In genomic region chr6:125483515-125484312, GRCm38 (mm10) we compare ENCODE assay signal across 14 mouse cellular contexts. TPM values are rescaled to one million over a fixed set of nuclear protein-coding genes. Genes with fewer than 3 reads are reported as not detected.
DNase-seq lines count a peak whose midpoint lies in the region; ATAC-seq and TF ChIP-seq lines count a peak whose summit lies in the region.
"Had no signal": no experiment of that assay in that cellular context is flagged by ENCODE, and none has a peak within 500 bp of the region (broad histone marks: within the 10 kb centered on the region; RNA-seq: fewer than 3 reads in every experiment).

No protein-coding gene starts in this region.

- TF ChIP-seq POLR2A in limb, embryonic 14.5 days (IDR thresholded peaks at IDR 0.05; ENCODE audit: borderline replicate concordance, extremely low read depth, insufficient read depth, insufficient read length), result no peak

- WGBS in liver, embryonic 11.5 days, result 78% methylated on average over 12 of the region's 12 CpGs
- 78% methylated on average over 12 of the region's 12 CpGs for WGBS in limb, embryonic 14.5 days
- WGBS in stomach, embryonic 16.5 days, result 69% methylated on average over 12 of the region's 12 CpGs
- WGBS in midbrain, postnatal 0 days, result 91% methylated on average over 12 of the region's 12 CpGs

- H3K4me2 ChIP-seq in liver, embryonic 11.5 days, result no peak overlapping the region
- no peak overlapping the region for H3K4me2 ChIP-seq in limb, embryonic 14.5 days (replicated peaks; ENCODE audit: low read depth, low read length, severe bottlenecking)
- H3K4me2 ChIP-seq in stomach, embryonic 16.5 days (ENCODE audit: low read depth, low read length), result no peak overlapping the region
- H3K4me2 ChIP-seq in midbrain, postnatal 0 days (ENCODE audit: low read depth, low read length, poor library complexity, severe bottlenecking), result no peak overlapping the region
- H3K4me2 ChIP-seq: forebrain, embryonic 13.5 days had no signal

- no peak overlapping the region for H3K4me3 ChIP-seq in liver, embryonic 11.5 days (ENCODE audit: low read depth, low read length)
- H3K4me3 ChIP-seq in ES-E14 (ENCODE audit: insufficient read depth in 1 of 2, low read depth in 1 of 2, low read length in 2 of 2, poor library complexity in 1 of 2, severe bottlenecking in 1 of 2), result no peak overlapping the region
- no peak overlapping the region for H3K4me3 ChIP-seq in limb, embryonic 14.5 days (replicated peaks; ENCODE audit: low read length)
- H3K4me3 ChIP-seq in stomach, embryonic 16.5 days (replicated peaks; ENCODE audit: low read length), result no peak overlapping the region
- H3K4me3 ChIP-seq in midbrain, postnatal 0 days (ENCODE audit: low read depth, low read length), result no peak overlapping the region
- H3K4me3 ChIP-seq: forebrain, embryonic 13.5 days; hindbrain, embryonic 10.5 days had no signal

- DNase-seq in liver, embryonic 11.5 days (ENCODE audit: low spot score), result no peak
- DNase-seq in liver, result no peak
- DNase-seq in ES-E14 (ENCODE audit: low read depth, low spot score), result no peak
- DNase-seq in limb, embryonic 14.5 days (ENCODE audit: low spot score), result no peak
- DNase-seq in midbrain, postnatal 0 days (ENCODE audit: low spot score), result no peak
- no peak for DNase-seq in cerebellum, adult 18-20 months
- DNase-seq: cerebellum, postnatal 25 days; kidney, postnatal 14 days; right cerebral cortex, adult 18-20 months had no signal

- H3K36me3 ChIP-seq in liver, embryonic 11.5 days (ENCODE audit: control insufficient read depth, insufficient read depth, low read length), result no peaks in the 10 kb centered on the region
- no peaks in the 10 kb centered on the region for H3K36me3 ChIP-seq in ES-E14 (ENCODE audit: control insufficient read depth, insufficient read depth, low read length, poor library complexity, severe bottlenecking)
- H3K36me3 ChIP-seq in limb, embryonic 14.5 days (ENCODE audit: control insufficient read depth, insufficient read depth, low read length), result no peaks in the 10 kb centered on the region
- H3K36me3 ChIP-seq in stomach, embryonic 16.5 days (ENCODE audit: control insufficient read depth, insufficient read depth, low read length), result no peaks in the 10 kb centered on the region
- no peaks in the 10 kb centered on the region for H3K36me3 ChIP-seq in midbrain, postnatal 0 days (ENCODE audit: insufficient read depth, low read length)
- H3K36me3 ChIP-seq: hindbrain, embryonic 10.5 days had no signal

- in situ Hi-C loops in ES-E14 (cut with MboI; ENCODE audit: low sequenced_read_pairs in 2 of 2, unreplicated experiment in 2 of 2), result no loop called here

- no peak for ATAC-seq in liver, embryonic 11.5 days (replicated peaks; ENCODE audit: low FRiP score)
- ATAC-seq in limb, embryonic 14.5 days (ENCODE audit: low FRiP score, low read depth), result no peak
- no peak for ATAC-seq in stomach, embryonic 16.5 days (ENCODE audit: insufficient read depth, low FRiP score)
- no peak for ATAC-seq in midbrain, postnatal 0 days (ENCODE audit: low FRiP score)
- ATAC-seq: forebrain, embryonic 13.5 days; midbrain, embryonic 16.5 days had no signal

- no peaks in the 10 kb centered on the region for H3K9me3 ChIP-seq in liver, embryonic 11.5 days (ENCODE audit: control insufficient read depth, low read length)
- no peaks in the 10 kb centered on the region for H3K9me3 ChIP-seq in ES-E14 (ENCODE audit: control insufficient read depth, insufficient read depth, low read depth, low read length)
- H3K9me3 ChIP-seq in limb, embryonic 14.5 days (ENCODE audit: control insufficient read depth, low read length), result no peaks in the 10 kb centered on the region
- H3K9me3 ChIP-seq in stomach, embryonic 16.5 days (replicated peaks; ENCODE audit: control insufficient read depth, low read length), result no peaks in the 10 kb centered on the region
- H3K9me3 ChIP-seq in midbrain, postnatal 0 days (ENCODE audit: low read length), result no peaks in the 10 kb centered on the region
- H3K9me3 ChIP-seq: forebrain, embryonic 13.5 days; hindbrain, embryonic 10.5 days had no signal

- no peaks in the 10 kb centered on the region for H3K27me3 ChIP-seq in liver, embryonic 11.5 days (replicated peaks; ENCODE audit: control insufficient read depth, insufficient read depth, low read length)
- no peaks in the 10 kb centered on the region for H3K27me3 ChIP-seq in limb, embryonic 14.5 days (ENCODE audit: control insufficient read depth, insufficient read depth, low read length)
- H3K27me3 ChIP-seq in stomach, embryonic 16.5 days (ENCODE audit: control insufficient read depth, insufficient read depth, low read length), result no peaks in the 10 kb centered on the region
- H3K27me3 ChIP-seq in midbrain, postnatal 0 days (ENCODE audit: insufficient read depth, low read length), result no peaks in the 10 kb centered on the region
- H3K27me3 ChIP-seq: forebrain, embryonic 13.5 days had no signal

- no peak for TF ChIP-seq CTCF in midbrain, postnatal 0 days (IDR thresholded peaks at IDR 0.05)

- H3K9ac ChIP-seq in liver, embryonic 11.5 days (ENCODE audit: low read depth, low read length), result 0 out of 2 replicates have a peak overlapping the region, but pooled peaks have one; percentile 12
- H3K9ac ChIP-seq in ES-E14 (ENCODE audit: insufficient read depth, low read depth, low read length, poor library complexity, severe bottlenecking), result peak overlapping the region; percentile 17; the same call in 1 of the 2 replicates
- H3K9ac ChIP-seq in limb, embryonic 14.5 days (ENCODE audit: low read depth, low read length, severe bottlenecking), result no peak overlapping the region
- no peak overlapping the region for H3K9ac ChIP-seq in stomach, embryonic 16.5 days (ENCODE audit: low read length)
- H3K9ac ChIP-seq in midbrain, postnatal 0 days (replicated peaks; ENCODE audit: low read length, poor library complexity, severe bottlenecking), result no peak overlapping the region
- H3K9ac ChIP-seq: forebrain, embryonic 13.5 days; liver, embryonic 14.5 days had no signal

- no peak overlapping the region for H3K27ac ChIP-seq in liver, embryonic 11.5 days (ENCODE audit: low read depth, low read length)
- H3K27ac ChIP-seq in ES-E14 (ENCODE audit: insufficient read depth, low read depth, low read length, poor library complexity, severe bottlenecking), result peak overlapping the region; percentile 50; the same call in 1 of the 2 replicates
- 0 out of 2 replicates have a peak overlapping the region, but pooled peaks have one; percentile 19 for H3K27ac ChIP-seq in limb, embryonic 14.5 days (replicated peaks; ENCODE audit: low read depth, low read length)
- peak overlapping the region; percentile 96 for H3K27ac ChIP-seq in stomach, embryonic 16.5 days (ENCODE audit: low read length)
- H3K27ac ChIP-seq in midbrain, postnatal 0 days (ENCODE audit: low read depth, low read length), result no peak overlapping the region
- H3K27ac ChIP-seq: forebrain, embryonic 13.5 days; hindbrain, embryonic 10.5 days; liver, embryonic 14.5 days had no signal

- H3K4me1 ChIP-seq in liver, embryonic 11.5 days (replicated peaks; ENCODE audit: control insufficient read depth, insufficient read depth, low read length), result peaks cover 56% of the 10 kb centered on the region
- H3K4me1 ChIP-seq in ES-E14 (ENCODE audit: control insufficient read depth in 2 of 2, insufficient read depth in 2 of 2, low read length in 2 of 2, poor library complexity in 1 of 2), result peaks cover 39 to 47% of the 10 kb centered on the region in 2 experiments
- peaks cover 45% of the 10 kb centered on the region for H3K4me1 ChIP-seq in limb, embryonic 14.5 days (ENCODE audit: control insufficient read depth, insufficient read depth, low read length)
- H3K4me1 ChIP-seq in stomach, embryonic 16.5 days (ENCODE audit: control insufficient read depth, insufficient read depth, low read length), result peaks cover 57% of the 10 kb centered on the region
- H3K4me1 ChIP-seq in midbrain, postnatal 0 days (ENCODE audit: insufficient read depth, low read length), result peaks cover 2% of the 10 kb centered on the region; the same call in 1 of the 2 replicates

TF ChIP-seq in ES-E14, 5 proteins besides CTCF, POLR2A, EP300 and RAD21:
- TF ChIP-seq ZC3H11A (IDR thresholded peaks at IDR 0.05; ENCODE audit: borderline replicate concordance, low read depth, low read length) (no peak), MAFK (IDR thresholded peaks at IDR 0.05; ENCODE audit: insufficient read depth, low read depth, low read length) (no peak), ZNF384 (IDR thresholded peaks at IDR 0.05; ENCODE audit: low read depth, low read length) (no peak)

RNA-seq across cellular contexts. Expression of gene Cd9, which starts 10.9 kb away (rescaled TPM):
- 111 and 113 TPM in 2 replicates for polyA plus RNA-seq in liver, embryonic 11.5 days (2014; fragmentation: Nextera tagmentation; extraction: Ambion mirVana)
- total RNA-seq in ES-E14 (2012; rRNA removed), result 228 and 374 TPM in 2 replicates
- polyA plus RNA-seq in limb, embryonic 14.5 days (2012; rRNA removed), result 215 and 273 TPM in 2 replicates
- 318 and 323 TPM in 2 replicates for polyA plus RNA-seq in limb, embryonic 14.5 days (2014; fragmentation: Nextera tagmentation; extraction: Ambion mirVana)
- polyA plus RNA-seq in stomach, embryonic 16.5 days (2015; fragmentation: Nextera tagmentation; extraction: Ambion mirVana), result 452 and 514 TPM in 2 replicates
- total RNA-seq in midbrain, postnatal 0 days (2014; rRNA removed), result 40.3 and 49.1 TPM in 2 replicates
- 105 and 118 TPM in 2 replicates for polyA plus RNA-seq in midbrain, postnatal 0 days (2015; fragmentation: Nextera tagmentation; extraction: Ambion mirVana)

Comparison
In these comparisons a context has a peak if more than half of its experiments do, and no peak if none do; other contexts are left out.
1. H3K27ac ChIP-seq: peak in ES-E14 (single experiment), limb, embryonic 14.5 days (single experiment) and stomach, embryonic 16.5 days (single experiment); none in liver, embryonic 11.5 days (single experiment) and midbrain, postnatal 0 days (single experiment).
2. H3K9ac ChIP-seq: peak in liver, embryonic 11.5 days (single experiment) and ES-E14 (single experiment); none in limb, embryonic 14.5 days (single experiment), stomach, embryonic 16.5 days (single experiment) and midbrain, postnatal 0 days (single experiment).